Comparison of ENCODE assay signal across 8 mouse cellular contexts in the genomic region with DNA sequence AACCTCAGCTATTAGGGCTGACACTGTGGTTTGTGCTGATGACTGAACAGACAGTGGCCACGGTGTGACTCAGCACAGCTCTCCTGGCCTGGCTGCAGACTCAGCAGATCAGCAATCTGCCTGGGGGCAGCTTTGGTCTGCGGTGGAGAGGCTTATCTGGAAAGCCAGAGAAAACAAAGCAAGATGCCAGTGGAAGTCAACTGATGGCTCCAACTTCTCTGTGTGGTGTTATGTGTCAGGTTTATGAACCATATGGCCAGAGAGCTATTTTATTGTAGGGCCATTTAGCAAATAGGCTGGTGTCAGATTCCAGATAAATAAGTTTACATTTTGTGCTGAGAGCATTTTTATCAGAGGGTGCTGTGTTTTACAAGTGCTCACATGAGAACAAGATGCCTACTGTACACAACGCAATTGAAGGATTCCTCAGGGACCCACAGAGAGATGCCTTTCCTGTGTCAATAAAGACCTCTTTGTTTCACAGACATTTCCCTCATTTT. TPM values are rescaled to one million over a fixed set of nuclear protein-coding genes. Genes with fewer than 3 reads are reported as not detected.
DNase-seq lines count a peak whose midpoint lies in the region; ATAC-seq and TF ChIP-seq lines count a peak whose summit lies in the region.

No protein-coding gene starts in this region.

- no peak for TF ChIP-seq CTCF in kidney, postnatal 0 days (IDR thresholded peaks at IDR 0.05; ENCODE audit: low read depth)

- no peak overlapping the region for H3K4me2 ChIP-seq in kidney, postnatal 0 days (ENCODE audit: low read length)
- H3K4me2 ChIP-seq in hindbrain, embryonic 12.5 days (replicated peaks): no peak overlapping the region

- no peaks in the 10 kb centered on the region for H3K9me3 ChIP-seq in kidney, postnatal 0 days (replicated peaks; ENCODE audit: low read length)
- no peaks in the 10 kb centered on the region for H3K9me3 ChIP-seq in hindbrain, embryonic 12.5 days (replicated peaks)

- H3K4me3 ChIP-seq in kidney, postnatal 0 days (replicated peaks; ENCODE audit: low read depth, low read length): no peak overlapping the region
- no peak overlapping the region for H3K4me3 ChIP-seq in hindbrain, embryonic 12.5 days

- peak; percentile 10 for DNase-seq in kidney, postnatal 0 days (ENCODE audit: low spot score)
- no peak for DNase-seq in kidney, adult 9 months
- DNase-seq in brain, adult 2 months (ENCODE audit: low read depth, low spot score): peak; percentile 32
- no peak for DNase-seq in frontal cortex, postnatal 25 days (ENCODE audit: low spot score in 2 of 2)
- DNase-seq in left cerebral cortex, postnatal 25 days (ENCODE audit: low spot score in 2 of 2): no peak

- H3K27me3 ChIP-seq in kidney, postnatal 0 days (ENCODE audit: insufficient read depth, low read length): no peaks in the 10 kb centered on the region
- no peaks in the 10 kb centered on the region for H3K27me3 ChIP-seq in hindbrain, embryonic 12.5 days

- no peak overlapping the region for H3K27ac ChIP-seq in kidney, postnatal 0 days
- H3K27ac ChIP-seq in hindbrain, embryonic 12.5 days: no peak overlapping the region

- intact Hi-C loops in left cerebral cortex, postnatal 25 days (cut with DNase I): no loop called here

- WGBS in kidney, postnatal 0 days: 8% methylated on average over 3 of the region's 3 CpGs
- WGBS in hindbrain, embryonic 12.5 days: 30% methylated on average over 3 of the region's 3 CpGs

- H3K9ac ChIP-seq in kidney, postnatal 0 days (ENCODE audit: low read depth, low read length): no peak overlapping the region
- H3K9ac ChIP-seq in hindbrain, embryonic 12.5 days: no peak overlapping the region

- no peaks in the 10 kb centered on the region; the same call in 1 of the 2 replicates for H3K4me1 ChIP-seq in kidney, postnatal 0 days (replicated peaks; ENCODE audit: insufficient read depth, low read length)
- peaks cover 7% of the 10 kb centered on the region for H3K4me1 ChIP-seq in hindbrain, embryonic 12.5 days

- no peaks in the 10 kb centered on the region for H3K36me3 ChIP-seq in kidney, postnatal 0 days (ENCODE audit: insufficient read depth, low read length)
- H3K36me3 ChIP-seq in hindbrain, embryonic 12.5 days: no peaks in the 10 kb centered on the region

- no peak for ATAC-seq in kidney, postnatal 0 days (replicated peaks; ENCODE audit: low FRiP score, low read depth)
- peak; percentile 78; the same call in 1 of the 2 replicates for ATAC-seq in hindbrain, embryonic 12.5 days (ENCODE audit: low FRiP score)
- ATAC-seq in megakaryocyte progenitor cell, adult 5-6 weeks (replicated peaks; ENCODE audit: poor library complexity): peak; percentile 100
- ATAC-seq in CD4-positive, CD25-positive, alpha-beta regulatory T cell, adult 4 months: no peak

RNA-seq across cellular contexts. Expression of a gene that starts 33.6 kb away (rescaled TPM):
- 22.3 and 23.0 TPM in 2 replicates for polyA plus RNA-seq in kidney, postnatal 0 days (2015; fragmentation: Nextera tagmentation; extraction: Ambion mirVana)
- 22.8 and 27.2 TPM in 2 replicates for polyA plus RNA-seq in hindbrain, embryonic 12.5 days (2016; fragmentation: Nextera tagmentation; extraction: Ambion mirVana)
- total RNA-seq in megakaryocyte progenitor cell, adult 5-6 weeks (2015): 0.27 and 0.71 TPM in 2 replicates
- total RNA-seq in megakaryocyte progenitor cell, adult 5-6 weeks (2017): 0.30 and 0.50 TPM in 2 replicates
- polyA plus RNA-seq in CD4-positive, CD25-positive, alpha-beta regulatory T cell, adult 4 months (2017; shearing (Covaris generic)): not detected
- 1 to 10 TPM; 4.5 to 6.3 TPM for total RNA-seq in left cerebral cortex, postnatal 25 days (2021)

Comparison
In these comparisons a context has a peak if more than half of its experiments do, and no peak if none do; other contexts are left out.
1. DNase-seq: peak in kidney, postnatal 0 days (single experiment) and brain, adult 2 months (single experiment); none in kidney, adult 9 months (single experiment), frontal cortex, postnatal 25 days (0 of 2) and left cerebral cortex, postnatal 25 days (0 of 2).
2. ATAC-seq: peak in hindbrain, embryonic 12.5 days (single experiment) and megakaryocyte progenitor cell, adult 5-6 weeks (single experiment); none in kidney, postnatal 0 days (single experiment) and CD4-positive, CD25-positive, alpha-beta regulatory T cell, adult 4 months (single experiment).
3. RNA of a gene that starts 33.6 kb away (polyA plus RNA-seq): 22.8 to 27.2 TPM in hindbrain, embryonic 12.5 days and 22.3 to 23.0 TPM in kidney, postnatal 0 days; not detected in CD4-positive, CD25-positive, alpha-beta regulatory T cell, adult 4 months; every median in the first group is over 10 times any median in the second.